Mouse (Mus musculus): ENCODE measurements at regions not wholly inside any gene's neighbourhood (a gene's known extent, or its start where the extent isn't known, plus 50 kb on each side); places are given as distances from the start of the nearest gene placed in this dataset.

DNA sequence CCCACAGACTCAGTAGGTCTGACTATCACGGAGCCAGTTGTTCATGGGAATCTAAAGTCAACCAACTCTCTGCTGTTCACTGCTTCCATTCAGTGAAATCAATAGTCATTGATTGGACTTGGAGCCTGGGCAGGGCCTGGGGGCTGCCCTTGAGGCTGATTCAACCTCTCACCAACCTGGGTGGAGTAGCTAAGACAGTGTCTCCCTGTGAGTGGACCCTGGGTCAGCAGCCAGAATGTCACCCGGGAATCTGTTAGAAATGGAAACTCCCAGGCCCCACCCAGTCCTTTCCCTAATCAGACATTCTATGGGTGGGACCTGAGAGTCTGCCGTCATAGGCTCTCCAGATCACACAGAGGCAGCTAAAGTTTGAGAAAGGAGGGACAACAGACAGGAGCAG is 262.4 kb downstream of the Dhx35 start:
- Histone ChIP-seq H3ac (ENCODE audit: control insufficient read depth, insufficient read length, low read depth) (no peak overlapping the region), H3K79me3 (ENCODE audit: low read depth) (no peaks in the 10 kb centered on the region), H3K36me3 (ENCODE audit: control insufficient read depth, insufficient read depth) (no peaks in the 10 kb centered on the region), H3K79me2 (ENCODE audit: control insufficient read depth, insufficient read depth) (no peaks in the 10 kb centered on the region), H3K27me3 (ENCODE audit: control insufficient read depth, insufficient read depth, insufficient read length) (no peaks in the 10 kb centered on the region), H3K4me3 (ENCODE audit: insufficient read depth, poor library complexity, severe bottlenecking) (no peak overlapping the region)
- TF ChIP-seq CTCF (IDR thresholded peaks at IDR 0.05; ENCODE audit: control insufficient read depth, insufficient read depth, insufficient read length) (no peak), MYOD1 (IDR thresholded peaks at IDR 0.05; ENCODE audit: control insufficient read depth, insufficient read length, low read depth) (no peak), FOSL1 (IDR thresholded peaks at IDR 0.05; ENCODE audit: insufficient read depth, low read length, poor library complexity, severe bottlenecking) (no peak), MYOG (IDR thresholded peaks at IDR 0.05; ENCODE audit: control insufficient read depth, extremely low read depth, insufficient read length) (no peak), CEBPB (IDR thresholded peaks at IDR 0.05; ENCODE audit: low read depth) (no peak), MAX (IDR thresholded peaks at IDR 0.05) (no peak), USF1 (IDR thresholded peaks at IDR 0.05; ENCODE audit: low read depth) (no peak)

- TF ChIP-seq MYOD1 (IDR thresholded peaks at IDR 0.05; ENCODE audit: control insufficient read depth, insufficient read length, low read depth), result no peak
- no peak for TF ChIP-seq MYOG (IDR thresholded peaks at IDR 0.05; ENCODE audit: control insufficient read depth, extremely low read depth, insufficient read length)
- no peak for TF ChIP-seq CTCF (IDR thresholded peaks at IDR 0.05; ENCODE audit: control insufficient read depth, insufficient read depth, insufficient read length)
- no peak for TF ChIP-seq MAX (IDR thresholded peaks at IDR 0.05)
- TF ChIP-seq USF1 (IDR thresholded peaks at IDR 0.05; ENCODE audit: low read depth), result no peak
- TF ChIP-seq CEBPB (IDR thresholded peaks at IDR 0.05; ENCODE audit: low read depth), result no peak
- TF ChIP-seq FOSL1 (IDR thresholded peaks at IDR 0.05; ENCODE audit: insufficient read depth, low read length, poor library complexity, severe bottlenecking), result no peak
- H3ac ChIP-seq (ENCODE audit: control insufficient read depth, insufficient read length, low read depth), result no peak overlapping the region
- H3K79me3 ChIP-seq (ENCODE audit: low read depth), result no peaks in the 10 kb centered on the region
- no peaks in the 10 kb centered on the region for H3K36me3 ChIP-seq (ENCODE audit: control insufficient read depth, insufficient read depth)
- H3K27me3 ChIP-seq (ENCODE audit: control insufficient read depth, insufficient read depth, insufficient read length), result no peaks in the 10 kb centered on the region
- H3K79me2 ChIP-seq (ENCODE audit: control insufficient read depth, insufficient read depth), result no peaks in the 10 kb centered on the region
- no peak overlapping the region for H3K4me3 ChIP-seq (ENCODE audit: insufficient read depth, poor library complexity, severe bottlenecking)
Observed at GRCm38 (mm10) chr2:159057506-159057905, 262.9 kb downstream of the Dhx35 start.

DNA sequence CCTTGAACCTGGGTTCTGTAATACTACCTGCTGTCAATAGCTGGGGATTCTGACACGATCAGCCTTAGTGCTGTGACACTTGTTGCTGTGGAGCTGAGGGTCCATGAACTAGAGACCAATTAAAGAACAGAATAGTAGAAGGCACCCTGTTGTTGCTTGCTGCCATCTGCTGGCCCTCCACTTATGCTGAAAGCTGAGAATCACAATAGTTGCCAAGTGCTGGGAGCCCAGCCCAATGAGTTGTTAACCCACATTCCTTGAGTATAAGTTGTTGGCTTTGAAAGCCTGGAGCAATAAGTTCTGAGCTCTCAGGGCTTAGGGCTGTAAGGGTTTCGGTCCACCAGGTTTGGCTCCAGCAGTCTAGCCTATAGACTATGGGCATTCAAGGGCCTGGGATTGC is 267.7 kb downstream of the Dhx35 start:
- no peaks in the 10 kb centered on the region for H3K79me2 ChIP-seq (ENCODE audit: control insufficient read depth, insufficient read depth)
- no peak for TF ChIP-seq CTCF (IDR thresholded peaks at IDR 0.05; ENCODE audit: control insufficient read depth, insufficient read depth, insufficient read length)
- no peak for TF ChIP-seq CEBPB (IDR thresholded peaks at IDR 0.05; ENCODE audit: low read depth)
- no peak for TF ChIP-seq MYOG (IDR thresholded peaks at IDR 0.05; ENCODE audit: control insufficient read depth, extremely low read depth, insufficient read length)
- TF ChIP-seq MYOD1 (IDR thresholded peaks at IDR 0.05; ENCODE audit: control insufficient read depth, insufficient read length, low read depth), result no peak
- TF ChIP-seq USF1 (IDR thresholded peaks at IDR 0.05; ENCODE audit: low read depth), result no peak
- TF ChIP-seq FOSL1 (IDR thresholded peaks at IDR 0.05; ENCODE audit: insufficient read depth, low read length, poor library complexity, severe bottlenecking), result no peak
- TF ChIP-seq MAX (IDR thresholded peaks at IDR 0.05), result no peak
- no peaks in the 10 kb centered on the region for H3K79me3 ChIP-seq (ENCODE audit: low read depth)
- H3K36me3 ChIP-seq (ENCODE audit: control insufficient read depth, insufficient read depth), result no peaks in the 10 kb centered on the region
- H3K27me3 ChIP-seq (ENCODE audit: control insufficient read depth, insufficient read depth, insufficient read length), result no peaks in the 10 kb centered on the region
- H3K4me3 ChIP-seq (ENCODE audit: insufficient read depth, poor library complexity, severe bottlenecking), result no peak overlapping the region
- H3ac ChIP-seq (ENCODE audit: control insufficient read depth, insufficient read length, low read depth), result no peak overlapping the region

DNA sequence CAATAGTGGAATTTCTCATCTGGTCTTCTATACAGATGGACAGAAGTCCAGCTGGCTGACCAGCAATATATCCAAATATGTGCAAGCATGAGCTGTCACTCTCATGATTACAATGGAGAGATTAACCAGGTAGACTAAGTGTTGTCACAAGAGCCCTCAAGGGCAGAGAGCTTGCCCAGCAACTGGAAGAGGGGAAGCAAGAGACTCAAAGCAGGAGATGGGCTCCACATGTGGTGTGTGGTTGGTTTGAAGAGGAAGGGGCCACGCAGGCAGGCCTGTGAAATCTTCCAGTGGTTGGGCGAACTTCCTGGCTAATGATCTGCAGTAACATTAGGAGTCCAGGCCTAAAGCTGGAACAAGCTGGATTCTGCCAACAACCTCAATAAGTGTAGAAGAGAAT is 268.1 kb downstream of the Dhx35 start:
- no peaks in the 10 kb centered on the region for H3K36me3 ChIP-seq (ENCODE audit: control insufficient read depth, insufficient read depth)
- H3K79me2 ChIP-seq (ENCODE audit: control insufficient read depth, insufficient read depth), result no peaks in the 10 kb centered on the region

DNA sequence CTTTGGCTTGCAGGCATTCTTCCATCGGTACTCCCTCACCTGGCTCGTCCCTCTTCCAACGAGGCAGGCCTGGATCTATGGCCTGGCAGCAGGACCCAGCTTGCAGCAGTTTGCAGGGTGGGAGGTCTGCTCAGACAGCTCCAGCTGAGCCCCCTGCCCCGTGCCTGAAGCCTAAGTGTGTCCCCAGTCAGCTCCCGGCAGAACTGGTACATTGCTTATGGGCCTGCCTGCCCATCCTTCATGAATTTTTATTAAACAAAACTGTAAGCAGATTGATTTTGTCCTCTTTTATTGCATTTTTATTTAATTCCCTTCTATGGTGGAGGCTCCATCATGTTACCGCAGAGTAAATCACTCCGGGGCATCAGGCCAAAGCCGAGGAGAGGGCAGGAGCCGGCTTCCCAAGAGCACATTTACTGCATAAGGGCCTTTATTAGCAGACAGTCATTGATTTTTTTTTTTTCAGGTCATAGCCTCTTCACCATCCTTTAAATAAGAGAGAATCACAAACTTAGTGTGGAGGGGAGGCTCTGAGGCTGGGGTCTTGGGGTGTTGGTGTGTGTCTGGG is 269.9 kb downstream of the Dhx35 start:
- Histone ChIP-seq H3ac (ENCODE audit: control insufficient read depth, insufficient read length, low read depth) (no peak overlapping the region), H3K79me2 (ENCODE audit: control insufficient read depth, insufficient read depth) (no peaks in the 10 kb centered on the region), H3K36me3 (ENCODE audit: control insufficient read depth, insufficient read depth) (no peaks in the 10 kb centered on the region), H3K4me3 (ENCODE audit: insufficient read depth, poor library complexity, severe bottlenecking) (no peak overlapping the region), H3K27me3 (ENCODE audit: control insufficient read depth, insufficient read depth, insufficient read length) (no peaks in the 10 kb centered on the region), H3K79me3 (ENCODE audit: low read depth) (no peaks in the 10 kb centered on the region)
- TF ChIP-seq MAX (IDR thresholded peaks at IDR 0.05) (no peak), FOSL1 (IDR thresholded peaks at IDR 0.05; ENCODE audit: insufficient read depth, low read length, poor library complexity, severe bottlenecking) (no peak), MYOD1 (IDR thresholded peaks at IDR 0.05; ENCODE audit: control insufficient read depth, insufficient read length, low read depth) (no peak), CTCF (IDR thresholded peaks at IDR 0.05; ENCODE audit: control insufficient read depth, insufficient read depth, insufficient read length) (no peak), MYOG (IDR thresholded peaks at IDR 0.05; ENCODE audit: control insufficient read depth, extremely low read depth, insufficient read length) (no peak), USF1 (IDR thresholded peaks at IDR 0.05; ENCODE audit: low read depth) (no peak), CEBPB (IDR thresholded peaks at IDR 0.05; ENCODE audit: low read depth) (no peak)

More for the DNA sequence above, 268.1 kb downstream of the Dhx35 start:
- TF ChIP-seq USF1 (IDR thresholded peaks at IDR 0.05; ENCODE audit: low read depth), result no peak
- H3K27me3 ChIP-seq (ENCODE audit: control insufficient read depth, insufficient read depth, insufficient read length), result no peaks in the 10 kb centered on the region
- H3K79me3 ChIP-seq (ENCODE audit: low read depth), result no peaks in the 10 kb centered on the region
- no peak overlapping the region for H3ac ChIP-seq (ENCODE audit: control insufficient read depth, insufficient read length, low read depth)
- no peak overlapping the region for H3K4me3 ChIP-seq (ENCODE audit: insufficient read depth, poor library complexity, severe bottlenecking)

DNA sequence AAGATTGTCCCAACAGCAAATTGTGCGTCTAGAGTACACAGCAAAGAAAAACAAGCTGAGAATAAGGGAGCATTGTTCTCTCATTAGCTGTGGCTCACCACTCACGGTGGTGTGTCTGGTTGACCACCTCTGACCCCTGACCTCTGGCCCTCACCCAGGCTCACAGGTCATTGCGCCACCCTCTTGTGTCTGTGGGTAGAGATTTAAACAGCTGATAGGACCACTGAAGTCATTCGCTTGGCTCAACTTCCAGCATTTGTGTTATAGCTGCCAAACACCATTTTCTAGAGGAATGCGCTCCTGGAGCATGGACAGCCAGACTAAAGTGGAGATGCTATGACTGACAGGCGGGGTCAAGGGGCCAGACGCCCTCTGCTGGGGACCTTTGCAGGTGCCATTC is 272.9 kb downstream of the Dhx35 start:
- Histone ChIP-seq H3K79me3 (ENCODE audit: low read depth) (no peaks in the 10 kb centered on the region), H3K79me2 (ENCODE audit: control insufficient read depth, insufficient read depth) (no peaks in the 10 kb centered on the region), H3K4me3 (ENCODE audit: insufficient read depth, poor library complexity, severe bottlenecking) (no peak overlapping the region), H3K27me3 (ENCODE audit: control insufficient read depth, insufficient read depth, insufficient read length) (no peaks in the 10 kb centered on the region), H3ac (ENCODE audit: control insufficient read depth, insufficient read length, low read depth) (no peak overlapping the region), H3K36me3 (ENCODE audit: control insufficient read depth, insufficient read depth) (no peaks in the 10 kb centered on the region)
- TF ChIP-seq USF1 (IDR thresholded peaks at IDR 0.05; ENCODE audit: low read depth), result no peak
- no peak for TF ChIP-seq CTCF (IDR thresholded peaks at IDR 0.05; ENCODE audit: control insufficient read depth, insufficient read depth, insufficient read length)
- no peak for TF ChIP-seq CEBPB (IDR thresholded peaks at IDR 0.05; ENCODE audit: low read depth)
- TF ChIP-seq MAX (IDR thresholded peaks at IDR 0.05), result no peak
- no peak for TF ChIP-seq MYOG (IDR thresholded peaks at IDR 0.05; ENCODE audit: control insufficient read depth, extremely low read depth, insufficient read length)
- no peak for TF ChIP-seq MYOD1 (IDR thresholded peaks at IDR 0.05; ENCODE audit: control insufficient read depth, insufficient read length, low read depth)
- no peak for TF ChIP-seq FOSL1 (IDR thresholded peaks at IDR 0.05; ENCODE audit: insufficient read depth, low read length, poor library complexity, severe bottlenecking)
